Mouse (Mus musculus): ENCODE measurements at regions not wholly inside any gene's neighbourhood (a gene's known extent, or its start where the extent isn't known, plus 50 kb on each side); places are given as distances from the start of the nearest gene placed in this dataset.

- TF ChIP-seq CTCF (IDR thresholded peaks at IDR 0.05; ENCODE audit: borderline replicate concordance, insufficient read depth, low read depth, low read length), result no peak
- no peak for TF ChIP-seq POLR2A (IDR thresholded peaks at IDR 0.05; ENCODE audit: borderline replicate concordance, insufficient read depth, low read length)
Observed at GRCm38 (mm10) chr2:51276591-51276990, 127.7 kb upstream of the Rnd3 start.
